Mouse (Mus musculus) intestine, embryonic 16.5 days (tissue): ENCODE measurements around the gene Eif3m. TPM values are rescaled to one million over a fixed set of nuclear protein-coding genes. Genes with fewer than 3 reads are reported as not detected.

ENCODE experiments used
- ATAC-seq: fragments of 200-750 bp; cut with Nextera tagmentation; 2 replicates; pipeline ENCODE4 v1.8.0; 2017; ENCODE audit warnings: moderate TSS enrichment, moderate library complexity
- H3K27ac ChIP-seq: fragments of 300-500 bp; sonication (generic); 2 replicates; pipeline ENCODE4 v1.5.1; 2014; ENCODE audit warnings: mild to moderate bottlenecking, low read length
- H3K27me3 ChIP-seq: fragments of 300-500 bp; sonication (generic); replicated peaks from 2 replicates; pipeline ENCODE4 v1.6.1; 2014; ENCODE audit warnings: low read length, control low read depth, mixed read lengths; ENCODE audit not compliant: control insufficient read depth, insufficient read depth
- H3K36me3 ChIP-seq: fragments of 300-500 bp; sonication (generic); 2 replicates; pipeline ENCODE4 v1.6.1; 2014; ENCODE audit warnings: low read length, control low read depth; ENCODE audit not compliant: control insufficient read depth, insufficient read depth
- H3K4me1 ChIP-seq: fragments of 300-500 bp; sonication (generic); 2 replicates; pipeline ENCODE4 v1.6.1; 2014; ENCODE audit warnings: low read length, control low read depth, mixed read lengths; ENCODE audit not compliant: control insufficient read depth, insufficient read depth
- H3K4me2 ChIP-seq: fragments of 300-500 bp; sonication (generic); 2 replicates; pipeline ENCODE4 v1.6.1; 2014; ENCODE audit warnings: low read depth, low read length, control low read depth
- H3K4me3 ChIP-seq: fragments of 300-500 bp; sonication (generic); 2 replicates; pipeline ENCODE4 v1.5.1; 2014; ENCODE audit warnings: mild to moderate bottlenecking, low read length
- H3K9ac ChIP-seq: fragments of 300-500 bp; sonication (generic); 2 replicates; pipeline ENCODE4 v1.6.1; 2014; ENCODE audit warnings: low read depth, low read length
- H3K9me3 ChIP-seq: fragments of 300-500 bp; sonication (generic); 2 replicates; pipeline ENCODE4 v1.6.1; 2016; ENCODE audit warnings: low read length, control low read depth; ENCODE audit not compliant: control insufficient read depth
- WGBS: fragments of 180-500 bp; shearing (Covaris S2); extraction: QIAGEN DNeasy Blood & Tissue Kit; methylation state at CpG from one replicate; pipeline ENCODE4 v1.1.7; 2014; 5-methylcytosine and 5-hydroxymethylcytosine counted together
- polyA plus RNA-seq: library from polyadenylated mRNA; unstranded; fragments of >200 nt; fragmentation: Nextera tagmentation; extraction: Ambion mirVana; gene quantifications from 2 replicates; pipeline ENCODE4 v1.2.1, GENCODE M21; 2015

The Eif3m gene
- polyA plus RNA-seq, 1 experiment from 2014 or later, result 227 TPM

DNA sequence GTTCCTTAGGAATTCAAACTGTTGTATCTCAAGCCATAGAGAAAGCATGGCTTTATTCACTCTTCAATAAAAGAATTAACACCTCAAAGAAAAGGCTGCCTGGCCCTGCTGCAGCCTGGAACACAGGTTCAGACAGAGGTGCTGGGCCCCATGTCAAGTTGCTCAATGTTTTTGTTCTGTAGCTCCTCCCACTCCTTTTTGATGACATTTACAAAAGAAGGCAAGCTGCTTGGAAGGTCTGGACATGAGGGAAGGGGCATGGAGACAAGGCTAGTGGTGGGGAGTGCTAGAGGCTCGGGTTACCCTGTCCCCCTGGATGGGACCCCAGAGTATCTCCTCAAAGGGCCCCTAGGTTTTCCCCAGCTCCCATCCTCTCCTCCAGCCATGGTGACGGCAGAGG lies 35.2 kb downstream of the Eif3m start:
- H3K27me3 ChIP-seq, result no peaks in the 10 kb centered on the region
- no peaks in the 10 kb centered on the region for H3K4me1 ChIP-seq
- no peaks in the 10 kb centered on the region for H3K36me3 ChIP-seq
- 38% methylated on average over 2 of the region's 2 CpGs for WGBS
- no peaks in the 10 kb centered on the region for H3K9me3 ChIP-seq
- H3K4me2 ChIP-seq, result no peak overlapping the region
- H3K9ac ChIP-seq, result no peak overlapping the region
- H3K4me3 ChIP-seq, result no peak overlapping the region
- no peak overlapping the region for H3K27ac ChIP-seq
- no peak for ATAC-seq

DNA sequence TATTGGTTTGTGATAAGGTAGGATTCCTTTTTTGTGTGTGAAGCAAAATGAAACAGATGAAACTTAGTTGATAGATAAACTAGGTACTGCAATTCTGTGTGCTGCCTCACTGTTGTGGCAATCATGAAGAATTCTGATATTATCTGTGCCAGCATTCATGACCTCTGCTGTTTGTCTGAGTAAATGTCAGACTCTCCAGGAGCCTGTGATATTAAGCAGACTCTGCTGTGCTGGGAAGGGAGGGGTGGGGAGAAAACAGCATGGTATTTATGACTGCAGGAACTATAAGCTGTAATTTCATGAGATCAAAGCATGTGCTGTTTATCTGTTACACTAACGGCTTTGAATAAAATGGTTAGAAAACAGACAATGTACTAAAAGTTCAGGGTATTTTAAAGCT lies 52.4 kb downstream of the Eif3m start:
- Histone ChIP-seq H3K27me3 (no peaks in the 10 kb centered on the region), H3K27ac (no peak overlapping the region), H3K9me3 (no peaks in the 10 kb centered on the region), H3K4me3 (no peak overlapping the region), H3K4me2 (no peak overlapping the region), H3K36me3 (no peaks in the 10 kb centered on the region), H3K4me1 (no peaks in the 10 kb centered on the region), H3K9ac (no peak overlapping the region)
- 6% methylated on average over 1 of the region's 1 CpGs for WGBS
- ATAC-seq, result no peak

Other genes starting within 250 kb of the Eif3m start
- gene Qser1, start 200.3 kb downstream of the Eif3m start, polyA plus RNA-seq, result 4.5 and 4.9 TPM in 2 replicates
- 1.8 and 2.2 TPM in 2 replicates for gene Prrg4, start 167.2 kb downstream of the Eif3m start, polyA plus RNA-seq
- gene Ccdc73, start 149.3 kb downstream of the Eif3m start, polyA plus RNA-seq, result 4.4 and 6.0 TPM in 2 replicates
- not detected in 2 replicates for gene Gm11060, start 74.9 kb upstream of the Eif3m start, polyA plus RNA-seq
- gene Wt1, start 109.4 kb upstream of the Eif3m start, polyA plus RNA-seq, result 8.1 and 10.0 TPM in 2 replicates
- gene Them7, start 207.2 kb upstream of the Eif3m start, polyA plus RNA-seq, result 1.4 and 1.8 TPM in 2 replicates